Mouse (Mus musculus) WW6 (cell line): ENCODE data around the gene Gm28230.

ENCODE experiments used
- DNase-seq: peaks from one replicate; pipeline ENCODE4 v3.0.0-alpha.2; 2013; ENCODE audit warnings: low read depth, low spot score

The Gm28230 gene

DNA sequence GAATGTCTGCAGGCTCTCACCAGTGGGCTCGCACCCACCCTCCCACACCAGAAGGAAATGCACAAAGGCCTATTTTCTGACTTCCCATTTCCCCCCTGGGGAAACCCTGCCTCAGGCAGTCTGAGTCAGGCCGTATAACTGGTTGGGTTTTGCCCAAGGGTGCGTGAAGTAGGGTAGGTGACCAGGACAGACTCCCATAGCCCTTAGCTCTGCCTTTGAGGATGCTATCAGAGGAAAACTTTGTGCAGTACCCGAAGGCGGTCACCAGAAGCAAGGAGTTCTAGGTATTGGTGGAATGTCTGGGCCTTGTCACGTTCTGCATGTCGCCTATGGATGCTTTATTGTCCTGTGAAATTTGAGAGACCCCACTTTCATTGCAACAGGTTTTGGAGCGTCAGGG, 3.6 kb upstream of the Gm28230 start:
- DNase-seq, result no peak

DNA sequence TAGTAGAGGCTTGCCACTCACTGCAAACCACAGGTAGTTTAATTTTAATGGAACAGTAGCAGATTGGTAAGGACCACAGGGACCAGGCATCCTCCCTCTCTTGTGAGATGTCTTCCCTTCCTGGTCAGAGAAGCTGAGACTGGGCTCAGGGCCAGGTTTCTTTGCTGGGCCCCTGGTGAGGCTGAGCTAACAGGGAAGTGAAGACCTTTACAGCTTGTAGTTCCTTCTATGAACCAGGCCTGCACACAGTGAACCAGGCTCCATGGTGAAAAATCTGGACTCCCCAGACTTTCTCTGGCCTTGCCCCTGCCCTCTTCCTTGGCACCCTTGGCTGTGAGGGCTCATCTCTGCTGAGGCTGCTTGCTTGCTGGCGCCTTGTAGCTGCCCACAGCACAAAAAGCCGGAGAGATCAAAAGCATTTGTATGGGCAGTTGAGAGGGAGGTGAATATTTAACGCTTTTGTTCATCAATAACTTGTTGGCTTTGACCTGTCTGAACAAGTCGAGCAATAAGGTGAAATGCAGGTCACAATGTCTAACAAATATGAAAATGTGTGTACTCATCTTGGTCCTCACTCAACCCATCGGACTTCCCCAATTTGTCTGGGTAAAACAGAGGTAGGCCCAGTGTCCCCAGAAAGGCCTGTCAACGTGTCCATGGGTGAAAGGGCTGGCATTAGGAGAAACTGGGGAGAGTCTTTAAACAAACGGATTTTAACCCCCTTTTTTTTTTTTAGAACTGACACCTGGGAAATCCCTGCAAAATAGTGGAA, 2.1 kb upstream of the Gm28230 start:
- no peak for DNase-seq

DNA sequence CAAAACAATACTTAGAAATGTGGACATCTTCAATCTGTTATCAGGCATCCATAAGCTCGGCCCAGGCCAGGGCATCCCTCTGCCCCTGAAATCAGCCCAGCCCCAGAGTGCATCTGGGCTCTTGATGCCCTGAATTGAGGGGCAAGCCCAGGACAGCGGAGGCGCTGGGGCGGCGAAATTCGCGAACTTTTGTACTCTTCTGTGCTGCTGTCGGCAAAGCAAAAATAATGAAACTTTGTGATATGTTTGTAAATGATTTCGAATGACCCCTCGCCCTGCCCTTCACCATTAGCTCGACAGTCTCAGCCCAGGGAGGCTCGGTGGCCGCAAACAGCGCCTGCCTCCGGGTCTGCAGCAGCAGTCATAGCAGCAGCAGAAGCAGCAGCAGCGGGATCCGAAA, 1.4 kb upstream of the Gm28230 start:
- DNase-seq, result no peak

DNA sequence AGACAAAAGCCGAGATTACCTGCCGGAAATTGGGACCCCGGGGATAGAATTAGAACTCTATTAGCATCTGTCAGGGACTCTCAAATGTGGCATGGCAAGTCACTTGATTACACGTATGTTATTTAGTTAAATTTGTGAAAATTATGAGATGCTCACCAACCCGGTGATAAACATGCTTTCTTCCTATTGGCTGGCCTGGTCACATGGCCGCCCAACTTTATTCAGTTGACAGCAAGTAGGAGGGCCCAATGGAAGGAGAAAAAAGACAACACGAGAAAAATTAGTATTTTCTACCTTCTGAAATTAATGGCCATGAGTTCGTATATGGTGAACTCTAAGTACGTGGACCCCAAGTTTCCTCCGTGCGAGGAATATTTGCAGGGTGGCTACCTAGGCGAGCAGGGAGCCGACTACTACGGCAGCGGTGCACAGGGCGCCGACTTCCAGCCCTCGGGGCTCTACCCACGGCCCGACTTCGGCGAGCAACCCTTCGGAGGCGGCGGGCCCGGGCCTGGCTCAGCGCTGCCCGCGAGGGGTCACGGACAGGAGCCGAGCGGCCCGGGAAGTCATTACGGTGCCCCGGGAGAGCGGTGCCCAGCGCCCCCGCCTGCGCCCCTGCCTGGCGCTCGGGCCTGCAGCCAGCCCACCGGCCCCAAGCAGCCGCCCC, 578 bp downstream of the Gm28230 start:
- DNase-seq, result no peak

DNA sequence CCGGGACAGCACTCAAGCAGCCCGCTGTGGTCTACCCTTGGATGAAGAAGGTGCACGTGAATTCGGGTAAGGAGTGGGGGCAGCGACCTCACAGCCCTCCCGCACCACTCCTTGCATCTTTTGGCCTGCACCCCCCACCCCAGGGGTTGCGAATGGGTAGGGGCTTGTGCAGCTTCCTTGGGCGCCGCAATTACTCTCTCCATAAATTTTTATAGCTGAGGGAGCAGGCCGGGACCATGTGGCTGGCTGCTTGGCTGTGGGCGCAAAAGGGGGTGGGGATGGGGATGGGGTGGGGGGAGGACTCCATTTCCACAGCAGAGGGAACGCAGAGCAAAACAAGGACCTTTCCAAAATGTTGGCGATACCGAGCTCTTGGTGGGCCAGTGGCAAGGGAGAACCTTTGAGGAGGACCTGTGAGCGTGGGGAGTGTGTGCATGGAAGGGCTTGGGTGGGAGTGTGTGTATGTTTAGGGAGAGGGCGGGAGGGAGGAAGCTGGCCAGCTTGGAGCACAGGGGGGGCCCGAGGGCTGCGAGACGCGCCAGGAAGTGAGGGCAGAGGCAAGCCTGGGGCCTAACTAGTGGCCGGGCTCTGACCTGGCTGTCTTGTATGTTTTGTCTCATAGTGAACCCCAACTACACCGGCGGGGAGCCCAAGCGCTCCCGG, 1.2 kb downstream of the Gm28230 start:
- DNase-seq, result no peak

DNA sequence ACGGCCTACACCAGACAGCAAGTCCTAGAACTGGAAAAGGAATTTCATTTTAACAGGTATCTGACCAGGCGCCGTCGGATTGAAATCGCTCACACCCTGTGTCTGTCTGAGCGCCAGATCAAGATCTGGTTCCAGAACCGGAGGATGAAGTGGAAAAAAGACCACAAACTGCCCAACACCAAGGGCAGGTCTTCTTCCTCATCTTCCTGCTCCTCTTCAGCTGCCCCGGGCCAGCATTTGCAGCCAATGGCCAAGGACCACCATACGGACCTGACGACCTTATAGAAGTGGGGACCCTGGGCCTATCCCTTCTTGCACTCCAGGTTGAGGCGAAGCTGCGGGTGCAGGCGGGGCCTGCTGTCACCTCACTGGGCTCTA, 1.8 kb downstream of the Gm28230 start:
- no peak for DNase-seq

DNA sequence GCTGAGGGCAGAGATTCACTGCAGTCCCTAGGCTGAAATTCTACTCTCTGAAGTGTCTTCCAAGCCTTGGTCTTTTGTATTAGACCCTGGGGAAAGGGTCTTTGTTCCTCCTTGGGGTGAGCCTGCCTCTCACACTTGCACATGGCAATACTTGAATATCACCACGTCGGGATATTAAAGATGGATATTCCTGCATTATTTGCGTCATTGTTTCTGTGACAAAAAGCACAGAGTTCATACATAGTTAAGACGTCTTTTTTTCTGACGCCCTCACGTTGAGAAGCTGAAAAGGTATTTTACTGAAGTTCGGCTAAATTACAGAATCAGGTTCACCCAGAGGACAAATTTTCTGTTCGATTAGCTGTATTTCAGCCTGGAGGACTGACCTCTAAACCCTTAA, 3.8 kb downstream of the Gm28230 start:
- DNase-seq, result no peak

DNA sequence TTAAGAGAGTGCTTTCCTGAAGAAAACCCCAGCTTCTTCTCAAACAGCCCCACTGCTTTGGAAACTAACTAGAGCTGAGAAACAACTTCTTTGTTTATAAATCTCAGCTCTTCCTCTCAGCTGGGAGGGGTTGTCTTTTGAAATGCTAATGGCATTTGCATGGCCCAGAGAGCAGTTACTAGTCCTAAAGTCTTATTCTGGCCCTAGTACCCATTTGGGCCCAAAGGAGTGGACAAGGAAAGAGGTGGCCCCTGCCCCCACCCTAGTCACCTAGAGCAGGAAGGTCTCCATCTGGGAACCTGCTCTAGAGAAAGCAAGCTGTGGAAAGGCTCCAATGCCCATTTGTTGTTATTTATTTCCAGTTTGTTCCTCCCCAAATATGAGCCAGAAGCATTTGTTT, 4.5 kb downstream of the Gm28230 start:
- DNase-seq, result no peak

GRCm38 (mm10) chr2:74731799-74732512, 5.4 kb downstream of the Gm28230 start:
- DNase-seq, result no peak

- no peak for DNase-seq
These were observed 6.2 kb downstream of the Gm28230 start for GRCm38 (mm10) chr2:74732513-74733316.

DNA sequence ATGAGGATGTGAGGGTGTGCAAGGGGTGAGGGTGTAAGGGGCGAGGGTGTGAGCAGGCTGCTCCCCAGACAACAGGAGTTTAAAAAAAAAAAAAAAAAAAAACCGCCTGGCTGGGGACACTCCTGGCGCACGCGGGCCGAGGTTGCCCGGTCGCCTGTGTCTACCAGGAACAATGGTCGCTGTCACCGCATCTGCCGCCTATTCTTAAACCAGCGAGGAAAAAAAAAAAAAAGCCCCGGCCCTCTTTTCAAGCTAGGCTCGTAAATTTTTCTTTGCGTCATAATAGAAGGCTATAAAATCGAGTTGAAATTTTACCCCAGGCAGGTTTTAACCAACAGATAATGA, 6.8 kb downstream of the Gm28230 start:
- DNase-seq, result no peak

DNA sequence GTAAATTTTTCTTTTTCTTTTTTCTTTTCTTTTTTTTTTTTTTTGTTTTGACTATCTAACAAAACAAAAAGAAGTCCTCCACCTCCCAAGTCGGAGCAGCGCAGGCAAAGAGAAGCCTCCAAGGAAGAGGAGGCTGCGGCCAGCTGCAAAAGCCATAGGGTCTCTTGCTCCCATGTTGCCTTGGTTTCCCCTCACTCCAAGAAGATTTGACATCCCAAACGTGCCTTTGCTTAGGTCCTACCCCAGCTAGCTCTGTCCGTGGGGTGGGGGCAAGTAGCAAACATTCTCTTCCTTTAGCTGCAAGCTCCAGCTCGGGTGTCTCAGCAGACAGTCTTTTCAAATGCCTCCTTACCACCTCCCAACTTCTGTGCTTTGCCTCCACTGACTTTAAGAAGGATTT, 7.2 kb downstream of the Gm28230 start:
- DNase-seq, result no peak

GRCm38 (mm10) chr2:74734451-74734850, 7.9 kb downstream of the Gm28230 start:
- no peak for DNase-seq

DNA sequence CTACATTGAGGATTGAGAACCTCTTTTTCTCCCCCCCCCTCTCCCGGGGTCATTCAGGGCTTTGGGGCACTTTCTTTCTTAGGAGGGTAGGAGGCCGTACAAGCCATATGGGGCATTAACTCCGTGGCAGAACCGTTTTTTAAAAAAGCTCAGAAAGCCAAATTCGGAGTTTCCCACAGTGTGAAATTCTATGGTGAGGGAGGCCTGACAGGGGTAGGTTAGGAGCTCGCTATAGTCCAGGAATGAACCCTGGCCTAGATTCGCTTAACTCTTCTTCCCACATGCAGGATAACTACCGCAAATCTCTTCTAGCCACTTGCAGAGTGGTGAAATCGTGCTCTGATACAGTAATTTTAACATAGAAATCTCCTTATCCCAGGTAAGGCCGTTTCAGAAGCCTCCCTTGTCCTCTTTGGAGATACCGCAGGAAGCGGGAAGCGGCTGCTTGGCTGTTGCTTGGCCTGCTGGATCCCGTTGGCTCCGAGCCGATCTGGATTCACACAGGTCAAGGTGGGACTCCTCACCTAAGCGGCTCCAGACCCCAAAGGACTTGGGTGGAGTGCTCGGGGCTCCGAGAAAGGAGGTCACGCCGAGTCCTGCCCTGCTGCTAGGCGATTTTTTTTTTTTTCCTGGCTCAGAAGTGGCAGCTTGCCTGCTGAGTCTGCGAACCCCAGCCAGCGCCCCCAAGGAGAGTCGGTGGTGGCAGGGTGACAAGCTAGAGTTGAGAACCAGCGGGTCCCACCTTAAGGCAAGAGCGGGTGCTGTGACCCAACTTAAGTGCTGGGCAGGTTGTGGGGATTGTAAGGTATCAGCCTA, 8.7 kb downstream of the Gm28230 start:
- no peak for DNase-seq

DNA sequence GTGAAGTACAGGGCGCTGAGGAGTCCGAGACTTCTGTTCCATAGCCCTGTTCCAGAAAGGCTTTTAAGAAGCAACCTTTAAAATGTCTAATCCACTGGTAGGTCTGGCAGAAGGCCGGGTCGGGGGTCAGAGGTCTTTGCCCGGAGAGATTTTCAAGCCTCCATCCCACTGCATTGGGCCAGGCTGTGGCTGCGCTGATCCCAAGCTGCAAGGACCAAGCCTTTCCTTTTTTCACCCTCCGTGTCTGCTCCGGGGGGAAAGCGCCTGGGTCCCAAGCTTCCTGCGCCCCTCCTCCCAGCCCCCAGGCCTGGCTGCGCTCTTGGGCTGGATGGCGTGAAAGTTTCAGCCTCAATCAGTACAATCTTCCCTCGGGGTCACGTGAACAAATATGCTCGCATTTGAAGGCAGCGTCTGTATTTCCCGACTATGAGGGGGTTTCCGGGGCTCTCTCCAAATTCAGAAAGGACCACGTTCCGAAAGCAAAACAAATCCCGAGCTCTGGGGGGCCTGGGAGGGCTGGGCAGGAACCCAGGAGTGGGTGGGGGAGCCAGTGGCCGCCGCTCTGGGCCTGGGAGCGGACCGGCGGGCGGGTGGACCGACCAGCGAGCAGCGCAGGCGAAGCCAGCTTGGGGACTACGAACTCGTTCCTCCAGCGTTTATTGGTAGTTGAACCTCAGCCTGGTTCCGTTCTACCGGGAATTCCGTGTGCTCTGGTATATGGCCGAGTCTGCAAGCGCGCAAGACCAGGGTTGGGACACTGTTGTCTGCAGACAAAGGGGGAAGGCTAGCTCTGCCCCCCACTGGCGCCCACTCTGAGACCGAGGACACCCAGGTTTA, 9.5 kb downstream of the Gm28230 start:
- no peak for DNase-seq

GRCm38 (mm10) chr2:74736688-74737577, 10.4 kb downstream of the Gm28230 start:
- no peak for DNase-seq

- no peak for DNase-seq
These were observed 11.1 kb downstream of the Gm28230 start for GRCm38 (mm10) chr2:74737578-74738070.

DNA sequence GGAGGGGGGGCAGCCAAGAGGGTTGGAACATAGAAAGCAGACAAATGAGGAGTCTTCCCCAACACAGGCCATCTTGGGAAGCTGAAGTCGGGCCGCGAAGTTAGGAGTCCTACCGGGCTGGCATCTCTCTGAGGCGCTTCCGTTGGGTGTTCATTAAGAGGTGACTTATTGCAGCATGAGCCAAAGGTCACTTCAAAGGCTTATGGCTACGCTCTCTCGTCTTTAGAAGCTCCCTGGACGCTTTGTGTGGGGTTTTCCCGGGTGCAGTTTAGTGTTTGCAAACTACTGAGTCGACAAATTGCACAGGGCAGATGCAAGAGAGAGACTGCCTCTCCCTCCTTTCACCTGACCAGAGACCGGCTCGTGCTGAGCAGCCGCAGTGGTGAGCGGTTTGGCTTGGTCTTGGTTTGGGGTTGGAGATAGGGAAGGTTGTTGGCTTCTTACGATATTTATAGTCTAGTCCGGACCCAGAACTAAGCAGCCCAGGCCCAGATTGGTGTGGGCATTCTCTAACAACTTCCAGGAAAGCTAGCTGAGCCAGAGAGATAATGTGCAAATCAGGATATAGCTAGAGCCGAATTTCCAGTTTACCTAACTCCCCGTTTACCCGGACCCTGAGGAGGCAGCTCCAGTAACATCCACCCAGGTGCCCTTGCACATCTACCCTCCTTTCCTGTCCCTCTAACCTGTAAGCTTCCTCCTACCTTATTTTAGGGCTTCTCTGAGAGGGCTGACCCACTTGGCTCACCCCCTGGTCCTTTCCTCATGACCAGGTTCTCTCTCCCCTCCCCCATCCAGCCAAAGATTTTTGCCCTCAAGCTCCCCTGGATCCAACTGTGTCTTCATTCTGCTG, 12.3 kb downstream of the Gm28230 start:
- no peak for DNase-seq
